Mouse (Mus musculus) small intestine, adult 2 months (tissue): Measurements from ENCODE around the gene Lmo1.

ENCODE experiments used
- CTCF ChIP-seq: fragments of 200-500 bp; IDR thresholded peaks from 2 replicates; pipeline ENCODE4 v1.5.1; 2012; ENCODE audit warnings: low read depth, mild to moderate bottlenecking, control low read depth, inconsistent platforms, low read length, moderate library complexity, mixed read lengths; ENCODE audit not compliant: insufficient replicate concordance, insufficient read length; ENCODE audit errors: extremely low read depth
- POLR2A ChIP-seq: fragments of 200-500 bp; IDR thresholded peaks from 2 replicates; pipeline ENCODE4 v1.6.1; 2012; ENCODE audit warnings: low read depth, mild to moderate bottlenecking, control low read depth, inconsistent platforms, low read length, moderate library complexity

GRCm38 (mm10) chr7:109115929-109116328 lies 59.1 kb downstream of the Lmo1 start:
- TF ChIP-seq POLR2A, result no peak
- no peak for TF ChIP-seq CTCF
